Mouse (Mus musculus): ENCODE data around the gene Glrx5.

GRCm38 (mm10) chr12:104995259-104995876 is 37.1 kb upstream of the Glrx5 start:
- TF ChIP-seq MAFK (IDR thresholded peaks at IDR 0.05; ENCODE audit: borderline replicate concordance, low read depth, low read length) (no peak), POLR2A (IDR thresholded peaks at IDR 0.05; ENCODE audit: control insufficient read depth in 1 of 2, insufficient read depth in 1 of 2, low read depth in 1 of 2, low read length in 2 of 2, poor library complexity in 1 of 2) (no peak), CTCF (IDR thresholded peaks at IDR 0.05 in 2 of 3, conservative IDR thresholded peaks at IDR 0.05 in 1 of 3; ENCODE audit: control insufficient read depth in 1 of 3, insufficient read depth in 1 of 3, low read depth in 2 of 3, low read length in 3 of 3, poor library complexity in 1 of 3, severe bottlenecking in 1 of 3) (no peak)
